Comparison of ENCODE assay signal across 18 mouse cellular contexts in the genomic region with DNA sequence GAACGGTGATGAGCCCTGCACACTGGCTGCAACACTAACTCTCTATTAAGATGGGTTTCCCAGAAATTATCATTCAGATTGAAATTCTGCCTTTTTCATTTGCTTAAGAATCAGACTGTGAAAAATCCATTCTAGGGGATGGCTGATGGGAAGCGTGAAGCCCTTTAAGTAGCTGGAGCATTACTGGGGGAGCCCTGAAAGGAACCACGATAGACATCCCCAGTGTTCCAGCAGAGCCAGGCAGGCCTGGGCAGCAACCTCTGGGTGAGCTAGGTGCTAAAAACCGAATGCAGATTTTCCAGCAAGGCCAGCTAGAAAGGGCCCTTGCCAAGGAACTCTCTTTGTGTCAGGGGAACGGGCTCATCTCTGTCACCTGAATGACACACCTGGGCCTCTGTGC.
DNase-seq lines count a peak whose midpoint lies in the region; ATAC-seq and TF ChIP-seq lines count a peak whose summit lies in the region.
"Had no signal": no experiment of that assay in that cellular context is flagged by ENCODE, and none has a peak within 500 bp of the region (broad histone marks: within the 10 kb centered on the region; RNA-seq: fewer than 3 reads in every experiment).

No protein-coding gene starts in this region.

- H3K4me3 ChIP-seq in hindbrain, embryonic 12.5 days: no peak overlapping the region
- no peak overlapping the region for H3K4me3 ChIP-seq in hindbrain, embryonic 10.5 days
- no peak overlapping the region for H3K4me3 ChIP-seq in midbrain, embryonic 14.5 days (replicated peaks; ENCODE audit: low read depth, low read length)
- H3K4me3 ChIP-seq in midbrain, embryonic 11.5 days (ENCODE audit: low read depth, low read length): no peak overlapping the region
- H3K4me3 ChIP-seq in hindbrain, embryonic 15.5 days: no peak overlapping the region
- no peak overlapping the region for H3K4me3 ChIP-seq in midbrain, postnatal 0 days (ENCODE audit: low read depth, low read length)
- H3K4me3 ChIP-seq: embryonic facial prominence, embryonic 12.5 days; gastrocnemius, adult 2 months; heart, embryonic 13.5 days had no signal

- no peaks in the 10 kb centered on the region for H3K9me3 ChIP-seq in hindbrain, embryonic 12.5 days (replicated peaks)
- no peaks in the 10 kb centered on the region for H3K9me3 ChIP-seq in hindbrain, embryonic 10.5 days
- no peaks in the 10 kb centered on the region for H3K9me3 ChIP-seq in midbrain, embryonic 14.5 days (ENCODE audit: control insufficient read depth, low read length)
- no peaks in the 10 kb centered on the region for H3K9me3 ChIP-seq in midbrain, embryonic 11.5 days (ENCODE audit: control insufficient read depth, low read length)
- no peaks in the 10 kb centered on the region for H3K9me3 ChIP-seq in hindbrain, embryonic 15.5 days
- no peaks in the 10 kb centered on the region for H3K9me3 ChIP-seq in midbrain, postnatal 0 days (ENCODE audit: low read length)
- H3K9me3 ChIP-seq: embryonic facial prominence, embryonic 12.5 days; heart, embryonic 13.5 days had no signal

- no peaks in the 10 kb centered on the region for H3K27me3 ChIP-seq in hindbrain, embryonic 12.5 days
- H3K27me3 ChIP-seq in hindbrain, embryonic 10.5 days (ENCODE audit: insufficient read depth, poor library complexity, severe bottlenecking): no peaks in the 10 kb centered on the region
- no peaks in the 10 kb centered on the region for H3K27me3 ChIP-seq in midbrain, embryonic 14.5 days (ENCODE audit: control insufficient read depth, insufficient read depth, low read length)
- H3K27me3 ChIP-seq in midbrain, embryonic 11.5 days (ENCODE audit: control insufficient read depth, insufficient read depth, low read length): no peaks in the 10 kb centered on the region
- H3K27me3 ChIP-seq in hindbrain, embryonic 15.5 days: no peaks in the 10 kb centered on the region
- no peaks in the 10 kb centered on the region for H3K27me3 ChIP-seq in midbrain, postnatal 0 days (ENCODE audit: insufficient read depth, low read length)
- H3K27me3 ChIP-seq: embryonic facial prominence, embryonic 12.5 days; heart, embryonic 13.5 days had no signal

- no peak overlapping the region for H3K9ac ChIP-seq in hindbrain, embryonic 12.5 days
- H3K9ac ChIP-seq in midbrain, embryonic 14.5 days (replicated peaks; ENCODE audit: low read length): no peak overlapping the region
- no peak overlapping the region for H3K9ac ChIP-seq in midbrain, embryonic 11.5 days (ENCODE audit: low read length)
- no peak overlapping the region for H3K9ac ChIP-seq in hindbrain, embryonic 15.5 days
- no peak overlapping the region for H3K9ac ChIP-seq in midbrain, postnatal 0 days (replicated peaks; ENCODE audit: low read length, poor library complexity, severe bottlenecking)
- H3K9ac ChIP-seq: embryonic facial prominence, embryonic 12.5 days; forebrain, postnatal 0 days; heart, embryonic 13.5 days had no signal

- no peak for TF ChIP-seq CTCF in midbrain, postnatal 0 days (IDR thresholded peaks at IDR 0.05)

- no peak for DNase-seq in hindbrain, embryonic 10.5 days (ENCODE audit: low spot score)
- peak; percentile 37 for DNase-seq in midbrain, embryonic 14.5 days
- no peak for DNase-seq in midbrain, embryonic 11.5 days (ENCODE audit: low spot score, missing footprints)
- no peak for DNase-seq in midbrain, postnatal 0 days (ENCODE audit: low spot score)
- no peak for DNase-seq in frontal cortex, postnatal 36 days (ENCODE audit: low spot score in 2 of 2)
- DNase-seq: adrenal gland, postnatal 10 days; cerebellum, adult 11-12 months; cerebellum, adult 9-10 months; cerebellum, postnatal 25 days; forebrain, postnatal 0 days; gastrocnemius, adult 2 months; gastrocnemius, postnatal 25 days; heart, postnatal 4 days had no signal

- peaks cover 10% of the 10 kb centered on the region for H3K4me1 ChIP-seq in hindbrain, embryonic 12.5 days
- peaks cover 23% of the 10 kb centered on the region for H3K4me1 ChIP-seq in hindbrain, embryonic 10.5 days (replicated peaks)
- H3K4me1 ChIP-seq in midbrain, embryonic 14.5 days (ENCODE audit: control insufficient read depth, insufficient read depth, low read length): peaks cover 9% of the 10 kb centered on the region
- H3K4me1 ChIP-seq in midbrain, embryonic 11.5 days (ENCODE audit: control insufficient read depth, insufficient read depth, low read length): peaks cover 4% of the 10 kb centered on the region; the same call in 1 of the 2 replicates
- H3K4me1 ChIP-seq in hindbrain, embryonic 15.5 days (replicated peaks): 0 out of 2 replicates have a peak, but pooled peaks cover 5% of the 10 kb centered on the region
- H3K4me1 ChIP-seq in midbrain, postnatal 0 days (ENCODE audit: insufficient read depth, low read length): peaks cover 3% of the 10 kb centered on the region; the same call in 1 of the 2 replicates
- H3K4me1 ChIP-seq: embryonic facial prominence, embryonic 12.5 days had no signal

- no peaks in the 10 kb centered on the region for H3K36me3 ChIP-seq in hindbrain, embryonic 12.5 days
- peaks cover 5% of the 10 kb centered on the region; the same call in 1 of the 2 replicates for H3K36me3 ChIP-seq in hindbrain, embryonic 10.5 days
- no peaks in the 10 kb centered on the region for H3K36me3 ChIP-seq in midbrain, embryonic 14.5 days (ENCODE audit: control insufficient read depth, insufficient read depth, low read length)
- H3K36me3 ChIP-seq in midbrain, embryonic 11.5 days (ENCODE audit: control insufficient read depth, insufficient read depth, low read length): no peaks in the 10 kb centered on the region
- H3K36me3 ChIP-seq in hindbrain, embryonic 15.5 days: no peaks in the 10 kb centered on the region
- H3K36me3 ChIP-seq in midbrain, postnatal 0 days (ENCODE audit: insufficient read depth, low read length): no peaks in the 10 kb centered on the region
- H3K36me3 ChIP-seq: embryonic facial prominence, embryonic 12.5 days; heart, embryonic 13.5 days had no signal

- H3K4me2 ChIP-seq in hindbrain, embryonic 12.5 days (replicated peaks): no peak overlapping the region
- no peak overlapping the region for H3K4me2 ChIP-seq in midbrain, embryonic 14.5 days (ENCODE audit: low read length)
- H3K4me2 ChIP-seq in midbrain, embryonic 11.5 days: no peak overlapping the region
- no peak overlapping the region for H3K4me2 ChIP-seq in hindbrain, embryonic 15.5 days
- H3K4me2 ChIP-seq in midbrain, postnatal 0 days (ENCODE audit: low read depth, low read length, poor library complexity, severe bottlenecking): no peak overlapping the region
- H3K4me2 ChIP-seq: embryonic facial prominence, embryonic 12.5 days; heart, embryonic 13.5 days had no signal

- no peak for ATAC-seq in hindbrain, embryonic 12.5 days (ENCODE audit: low FRiP score)
- ATAC-seq in midbrain, embryonic 14.5 days (ENCODE audit: low FRiP score, low TSS enrichment): no peak
- ATAC-seq in midbrain, embryonic 11.5 days (ENCODE audit: low FRiP score): no peak
- ATAC-seq in hindbrain, embryonic 15.5 days (ENCODE audit: low FRiP score, low read depth): no peak
- peak; percentile 52; the same call in 1 of the 2 replicates for ATAC-seq in midbrain, postnatal 0 days (ENCODE audit: low FRiP score)
- ATAC-seq: forebrain, postnatal 0 days; inflammation-experienced regulatory T-cells, adult 6 months had no signal

- 74% methylated on average over 5 of the region's 5 CpGs for WGBS in hindbrain, embryonic 12.5 days
- WGBS in hindbrain, embryonic 10.5 days: 76% methylated on average over 5 of the region's 5 CpGs
- 46% methylated on average over 5 of the region's 5 CpGs for whole genome bisulfite sequencing in midbrain, embryonic 14.5 days
- WGBS in midbrain, embryonic 11.5 days: 68% methylated on average over 5 of the region's 5 CpGs
- WGBS in hindbrain, embryonic 15.5 days: 51% methylated on average over 5 of the region's 5 CpGs
- 43% methylated on average over 5 of the region's 5 CpGs for WGBS in midbrain, postnatal 0 days

- H3K27ac ChIP-seq in hindbrain, embryonic 12.5 days: 0 out of 2 replicates have a peak overlapping the region, but pooled peaks have one; percentile 23
- no peak overlapping the region for H3K27ac ChIP-seq in hindbrain, embryonic 10.5 days
- H3K27ac ChIP-seq in midbrain, embryonic 14.5 days (replicated peaks; ENCODE audit: low read depth, low read length): peak overlapping the region; percentile 64
- H3K27ac ChIP-seq in midbrain, embryonic 11.5 days (ENCODE audit: low read depth, low read length): no peak overlapping the region
- H3K27ac ChIP-seq in hindbrain, embryonic 15.5 days (replicated peaks): peak overlapping the region; percentile 21; the same call in 1 of the 2 replicates
- H3K27ac ChIP-seq in midbrain, postnatal 0 days (ENCODE audit: low read depth, low read length): peak overlapping the region; percentile 57; the same call in 1 of the 2 replicates
- H3K27ac ChIP-seq: embryonic facial prominence, embryonic 12.5 days; gastrocnemius, adult 2 months; heart, embryonic 13.5 days had no signal

Comparison
In these comparisons a context has a peak if more than half of its experiments do, and no peak if none do; other contexts are left out.
1. H3K27ac ChIP-seq: peak in hindbrain, embryonic 12.5 days (single experiment), midbrain, embryonic 14.5 days (single experiment), hindbrain, embryonic 15.5 days (single experiment) and midbrain, postnatal 0 days (single experiment); none in hindbrain, embryonic 10.5 days (single experiment) and midbrain, embryonic 11.5 days (single experiment).